Mouse (Mus musculus): Measurements from ENCODE around the gene Ube2d2b. TPM values are rescaled to one million over a fixed set of nuclear protein-coding genes. Genes with fewer than 3 reads are reported as not detected.

The Ube2d2b gene
- polyA plus RNA-seq, 1 experiment from 2014 or later, result 0.95 TPM

Other genes starting within 250 kb of the Ube2d2b start
- 17.4 and 18.5 TPM in 2 replicates for gene Rpap2, start 232.7 kb upstream of the Ube2d2b start, polyA plus RNA-seq (2014; fragmentation: Nextera tagmentation; extraction: Ambion mirVana)
- gene Glmn, start 232.2 kb upstream of the Ube2d2b start, polyA plus RNA-seq (2014; fragmentation: Nextera tagmentation; extraction: Ambion mirVana), result 37.3 and 43.6 TPM in 2 replicates
- not detected in 2 replicates for gene Gfi1, start 104.1 kb upstream of the Ube2d2b start, polyA plus RNA-seq (2014; fragmentation: Nextera tagmentation; extraction: Ambion mirVana)
- 65.6 and 74.6 TPM in 2 replicates for gene Evi5, start 45.0 kb downstream of the Ube2d2b start, polyA plus RNA-seq (2014; fragmentation: Nextera tagmentation; extraction: Ambion mirVana)
- gene Rpl5, start 70.4 kb downstream of the Ube2d2b start, polyA plus RNA-seq (2014; fragmentation: Nextera tagmentation; extraction: Ambion mirVana), result 85.7 and 92.5 TPM in 2 replicates
- gene Fam69a, start 157.0 kb downstream of the Ube2d2b start, polyA plus RNA-seq (2014; fragmentation: Nextera tagmentation; extraction: Ambion mirVana), result 18.3 and 22.0 TPM in 2 replicates
- 88.3 and 103 TPM in 2 replicates for gene Mtf2, start 235.6 kb downstream of the Ube2d2b start, polyA plus RNA-seq (2014; fragmentation: Nextera tagmentation; extraction: Ambion mirVana)